Mouse (Mus musculus): ENCODE measurements at regions not wholly inside any gene's neighbourhood (a gene's known extent, or its start where the extent isn't known, plus 50 kb on each side); places are given as distances from the start of the nearest gene placed in this dataset.
A peak's percentile ranks its signal among the peaks of the same experiment; 100 is the strongest.

GRCm38 (mm10) chr2:131436149-131436548 is 55.1 kb upstream of the Smox start:
- no peaks in the 10 kb centered on the region for H3K27me3 ChIP-seq (ENCODE audit: control insufficient read depth, insufficient read depth, low read length)
- no peaks in the 10 kb centered on the region for H3K36me3 ChIP-seq (ENCODE audit: control insufficient read depth, insufficient read depth, low read length)
- H3K27ac ChIP-seq (ENCODE audit: low read length) = no peak overlapping the region
- H3K4me3 ChIP-seq (replicated peaks; ENCODE audit: low read length) = no peak overlapping the region
- H3K4me1 ChIP-seq (ENCODE audit: control insufficient read depth, insufficient read depth, low read length) = no peaks in the 10 kb centered on the region
- H3K9ac ChIP-seq (ENCODE audit: low read length) = no peak overlapping the region
- no peaks in the 10 kb centered on the region for H3K9me3 ChIP-seq (replicated peaks; ENCODE audit: control insufficient read depth, low read length)
- no peak overlapping the region for H3K4me2 ChIP-seq (ENCODE audit: low read depth, low read length)
- no peak for ATAC-seq (ENCODE audit: insufficient read depth, low FRiP score)
- WGBS = 56% methylated on average over 9 of the region's 9 CpGs

DNA sequence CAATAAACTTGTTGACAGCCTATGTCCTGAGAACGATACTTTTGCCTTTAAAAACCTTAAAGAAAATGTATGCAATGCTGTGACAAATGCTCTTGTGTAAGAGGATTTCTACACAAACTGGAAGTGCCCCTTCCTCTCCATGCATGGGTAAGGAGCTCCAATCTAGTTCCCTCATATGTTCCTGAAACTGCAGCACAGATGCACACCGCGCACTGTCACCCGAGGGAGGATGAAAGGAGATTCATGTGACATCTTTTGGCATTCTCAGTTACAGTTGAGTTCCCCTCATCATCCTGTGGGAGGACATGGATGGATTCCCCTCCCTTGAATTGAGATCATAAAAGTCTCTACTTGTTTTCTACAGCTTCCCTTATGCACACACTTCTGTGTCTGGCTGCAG is 60.8 kb upstream of the Smox start:
- Histone ChIP-seq H3K9me3 (replicated peaks; ENCODE audit: control insufficient read depth, low read length) (no peaks in the 10 kb centered on the region), H3K27me3 (ENCODE audit: control insufficient read depth, insufficient read depth, low read length) (no peaks in the 10 kb centered on the region), H3K4me3 (replicated peaks; ENCODE audit: low read length) (no peak overlapping the region), H3K36me3 (ENCODE audit: control insufficient read depth, insufficient read depth, low read length) (no peaks in the 10 kb centered on the region), H3K4me2 (ENCODE audit: low read depth, low read length) (no peak overlapping the region), H3K4me1 (ENCODE audit: control insufficient read depth, insufficient read depth, low read length) (no peaks in the 10 kb centered on the region), H3K9ac (ENCODE audit: low read length) (no peak overlapping the region), H3K27ac (ENCODE audit: low read length) (no peak overlapping the region)
- 75% methylated on average over 4 of the region's 4 CpGs for WGBS
- ATAC-seq (ENCODE audit: insufficient read depth, low FRiP score) = no peak

- no peaks in the 10 kb centered on the region for H3K9me3 ChIP-seq (replicated peaks; ENCODE audit: control insufficient read depth, low read length)
- H3K4me1 ChIP-seq (ENCODE audit: control insufficient read depth, insufficient read depth, low read length) = no peaks in the 10 kb centered on the region
- WGBS = 59% methylated on average over 4 of the region's 4 CpGs
- ATAC-seq (ENCODE audit: insufficient read depth, low FRiP score) = no peak
- H3K27ac ChIP-seq (ENCODE audit: low read length) = no peak overlapping the region
- no peak overlapping the region for H3K4me3 ChIP-seq (replicated peaks; ENCODE audit: low read length)
- H3K9ac ChIP-seq (ENCODE audit: low read length) = no peak overlapping the region
- no peaks in the 10 kb centered on the region for H3K36me3 ChIP-seq (ENCODE audit: control insufficient read depth, insufficient read depth, low read length)
- H3K27me3 ChIP-seq (ENCODE audit: control insufficient read depth, insufficient read depth, low read length) = no peaks in the 10 kb centered on the region
- no peak overlapping the region for H3K4me2 ChIP-seq (ENCODE audit: low read depth, low read length)
These were observed 63.2 kb upstream of the Smox start for GRCm38 (mm10) chr2:131428089-131428488.

DNA sequence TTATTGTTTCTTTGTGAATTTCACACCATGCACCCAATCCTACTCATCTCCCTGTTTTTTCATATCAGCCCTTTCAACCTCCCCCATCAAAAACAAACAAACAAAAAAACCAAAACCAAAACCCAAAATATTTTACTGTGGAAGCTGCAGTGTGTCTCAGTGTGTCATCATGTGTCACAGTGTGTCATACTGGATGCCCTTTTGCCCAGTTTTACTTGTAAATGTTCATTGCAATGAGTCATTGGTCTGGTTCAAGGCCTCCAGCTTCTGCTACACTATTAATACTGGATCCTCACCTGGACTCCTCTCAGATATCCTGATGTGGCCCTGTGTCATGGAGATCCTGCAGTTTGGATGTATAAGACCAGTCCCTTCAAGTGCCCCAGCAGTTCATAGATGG is 64.4 kb upstream of the Smox start:
- Histone ChIP-seq H3K9me3 (replicated peaks; ENCODE audit: control insufficient read depth, low read length) (no peaks in the 10 kb centered on the region), H3K4me3 (replicated peaks; ENCODE audit: low read length) (no peak overlapping the region), H3K9ac (ENCODE audit: low read length) (no peak overlapping the region), H3K27ac (ENCODE audit: low read length) (no peak overlapping the region), H3K36me3 (ENCODE audit: control insufficient read depth, insufficient read depth, low read length) (no peaks in the 10 kb centered on the region), H3K4me1 (ENCODE audit: control insufficient read depth, insufficient read depth, low read length) (no peaks in the 10 kb centered on the region), H3K4me2 (ENCODE audit: low read depth, low read length) (no peak overlapping the region), H3K27me3 (ENCODE audit: control insufficient read depth, insufficient read depth, low read length) (no peaks in the 10 kb centered on the region)
- ATAC-seq (ENCODE audit: insufficient read depth, low FRiP score) = no peak

DNA sequence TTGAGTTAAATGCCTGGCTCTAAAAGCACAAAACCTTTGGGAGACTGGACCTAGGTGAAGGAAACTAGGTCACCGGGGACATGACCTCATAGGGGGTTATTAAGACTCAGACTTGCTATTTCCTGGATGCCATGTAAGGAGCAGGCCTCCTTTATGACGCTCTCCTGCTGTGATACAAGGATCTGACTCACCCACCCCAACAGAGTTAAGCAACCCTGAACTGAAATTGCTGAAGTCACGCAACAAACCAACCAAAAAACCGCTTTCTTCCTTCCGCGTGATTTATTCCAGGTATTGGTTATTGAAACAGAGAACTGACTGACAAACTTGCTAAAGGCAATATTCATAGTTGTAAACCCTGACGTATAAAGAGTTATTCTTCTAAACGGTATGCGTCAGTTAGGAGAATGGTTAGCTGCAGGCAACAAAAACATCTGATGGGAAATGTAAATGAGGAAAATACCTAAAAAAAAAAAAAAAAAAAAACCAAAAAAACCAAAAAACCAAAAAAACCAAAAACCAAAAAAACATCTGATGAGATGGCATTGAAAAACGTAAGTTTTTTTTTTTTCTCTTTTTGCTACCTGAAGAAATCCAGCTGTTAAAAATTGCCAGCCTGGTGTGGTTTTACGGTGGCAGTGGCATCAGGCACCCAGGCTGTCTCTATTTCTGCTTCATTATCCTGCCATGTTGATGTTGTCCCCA is 67.5 kb upstream of the Smox start:
- H3K9ac ChIP-seq (ENCODE audit: low read length) = no peak overlapping the region
- no peaks in the 10 kb centered on the region for H3K27me3 ChIP-seq (ENCODE audit: control insufficient read depth, insufficient read depth, low read length)
- no peak overlapping the region for H3K4me2 ChIP-seq (ENCODE audit: low read depth, low read length)
- no peak for ATAC-seq (ENCODE audit: insufficient read depth, low FRiP score)
- no peaks in the 10 kb centered on the region for H3K36me3 ChIP-seq (ENCODE audit: control insufficient read depth, insufficient read depth, low read length)
- no peaks in the 10 kb centered on the region for H3K9me3 ChIP-seq (replicated peaks; ENCODE audit: control insufficient read depth, low read length)
- WGBS = 78% methylated on average over 11 of the region's 11 CpGs
- no peaks in the 10 kb centered on the region for H3K4me1 ChIP-seq (ENCODE audit: control insufficient read depth, insufficient read depth, low read length)
- H3K4me3 ChIP-seq (replicated peaks; ENCODE audit: low read length) = no peak overlapping the region
- no peak overlapping the region for H3K27ac ChIP-seq (ENCODE audit: low read length)

GRCm38 (mm10) chr2:131422907-131423445 is 68.3 kb upstream of the Smox start:
- ATAC-seq (ENCODE audit: insufficient read depth, low FRiP score) = peak; percentile 86
- peak overlapping the region; percentile 42; the same call in 1 of the 2 replicates for H3K27ac ChIP-seq (ENCODE audit: low read length)

DNA sequence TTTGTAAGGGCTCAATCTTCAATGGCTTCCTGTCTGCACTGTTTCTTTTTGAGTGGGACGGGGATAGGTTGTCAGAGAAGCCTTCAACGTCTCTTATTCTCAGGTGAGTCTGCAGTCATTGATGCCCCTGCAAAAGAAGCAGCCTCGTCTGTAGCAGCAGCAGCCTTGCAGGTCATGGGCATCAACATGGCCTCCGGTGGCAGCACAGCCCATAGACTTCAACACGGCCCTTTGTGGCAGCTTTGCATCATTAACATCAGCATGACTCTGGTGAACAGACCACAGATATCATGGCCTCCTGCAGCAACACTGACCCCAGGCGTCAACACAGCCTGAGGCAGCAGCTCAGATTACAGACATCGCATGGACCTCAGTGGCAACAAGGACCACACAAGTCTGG is 65.4 kb upstream of the Rnf24 start:
- Histone ChIP-seq H3K4me3 (replicated peaks; ENCODE audit: low read length) (no peak overlapping the region), H3K36me3 (ENCODE audit: control insufficient read depth, insufficient read depth, low read length) (no peaks in the 10 kb centered on the region), H3K4me1 (ENCODE audit: control insufficient read depth, insufficient read depth, low read length) (no peaks in the 10 kb centered on the region), H3K27ac (ENCODE audit: low read length) (no peak overlapping the region), H3K4me2 (ENCODE audit: low read depth, low read length) (no peak overlapping the region), H3K27me3 (ENCODE audit: control insufficient read depth, insufficient read depth, low read length) (no peaks in the 10 kb centered on the region), H3K9ac (ENCODE audit: low read length) (no peak overlapping the region), H3K9me3 (replicated peaks; ENCODE audit: control insufficient read depth, low read length) (no peaks in the 10 kb centered on the region)
- WGBS = 70% methylated on average over 7 of the region's 7 CpGs
- no peak for ATAC-seq (ENCODE audit: insufficient read depth, low FRiP score)

More at GRCm38 (mm10) chr2:131422907-131423445, 68.3 kb upstream of the Smox start:
- H3K9me3 ChIP-seq (replicated peaks; ENCODE audit: control insufficient read depth, low read length) = no peaks in the 10 kb centered on the region
- H3K4me3 ChIP-seq (replicated peaks; ENCODE audit: low read length) = peak overlapping the region; percentile 60
- WGBS = 0% methylated on average over 13 of the region's 13 CpGs
- H3K36me3 ChIP-seq (ENCODE audit: control insufficient read depth, insufficient read depth, low read length) = no peaks in the 10 kb centered on the region
- H3K9ac ChIP-seq (ENCODE audit: low read length) = peak overlapping the region; percentile 72
- no peaks in the 10 kb centered on the region for H3K4me1 ChIP-seq (ENCODE audit: control insufficient read depth, insufficient read depth, low read length)
- peak overlapping the region; percentile 94 for H3K4me2 ChIP-seq (ENCODE audit: low read depth, low read length)
- no peaks in the 10 kb centered on the region for H3K27me3 ChIP-seq (ENCODE audit: control insufficient read depth, insufficient read depth, low read length)

DNA sequence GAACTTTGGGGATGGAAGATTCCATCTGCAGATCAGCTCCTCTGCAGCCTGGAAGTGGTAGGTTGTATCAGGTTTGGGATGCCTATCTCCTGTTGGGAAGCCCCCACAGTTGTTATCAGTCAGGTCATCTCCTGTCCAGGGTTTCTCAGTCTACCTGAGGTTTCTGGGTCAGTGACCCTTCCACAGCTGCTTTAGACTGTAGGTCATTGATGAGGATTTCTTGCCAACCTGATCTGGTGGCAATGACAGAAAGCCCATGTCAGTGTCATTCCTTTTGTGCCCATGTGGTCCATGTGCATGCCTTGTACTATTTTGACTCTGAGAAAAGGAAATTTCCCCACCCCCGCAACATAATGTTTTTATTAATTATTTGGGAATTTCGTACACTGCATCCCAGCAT is 64.8 kb upstream of the Rnf24 start:
- H3K27ac ChIP-seq (ENCODE audit: low read length) = no peak overlapping the region
- H3K4me1 ChIP-seq (ENCODE audit: control insufficient read depth, insufficient read depth, low read length) = no peaks in the 10 kb centered on the region
- no peak overlapping the region for H3K9ac ChIP-seq (ENCODE audit: low read length)
- ATAC-seq (ENCODE audit: insufficient read depth, low FRiP score) = no peak
- H3K36me3 ChIP-seq (ENCODE audit: control insufficient read depth, insufficient read depth, low read length) = no peaks in the 10 kb centered on the region
- no peak overlapping the region for H3K4me3 ChIP-seq (replicated peaks; ENCODE audit: low read length)
- H3K27me3 ChIP-seq (ENCODE audit: control insufficient read depth, insufficient read depth, low read length) = no peaks in the 10 kb centered on the region
- 95% methylated on average over 2 of the region's 2 CpGs for WGBS
- no peak overlapping the region for H3K4me2 ChIP-seq (ENCODE audit: low read depth, low read length)
- no peaks in the 10 kb centered on the region for H3K9me3 ChIP-seq (replicated peaks; ENCODE audit: control insufficient read depth, low read length)

- Histone ChIP-seq H3K27me3 (ENCODE audit: control insufficient read depth, insufficient read depth, low read length) (no peaks in the 10 kb centered on the region), H3K4me2 (ENCODE audit: low read depth, low read length) (no peak overlapping the region), H3K9me3 (replicated peaks; ENCODE audit: control insufficient read depth, low read length) (no peaks in the 10 kb centered on the region), H3K4me1 (ENCODE audit: control insufficient read depth, insufficient read depth, low read length) (no peaks in the 10 kb centered on the region), H3K4me3 (replicated peaks; ENCODE audit: low read length) (no peak overlapping the region), H3K27ac (ENCODE audit: low read length) (no peak overlapping the region), H3K36me3 (ENCODE audit: control insufficient read depth, insufficient read depth, low read length) (no peaks in the 10 kb centered on the region), H3K9ac (ENCODE audit: low read length) (no peak overlapping the region)
- no peak for ATAC-seq (ENCODE audit: insufficient read depth, low FRiP score)
- WGBS = 37% methylated on average over 6 of the region's 6 CpGs
These were observed 63.8 kb upstream of the Rnf24 start for GRCm38 (mm10) chr2:131416482-131416881.

Measured in stomach, embryonic 16.5 days (tissue).